Mouse (Mus musculus): ENCODE measurements around the gene Ly86. TPM values are rescaled to one million over a fixed set of nuclear protein-coding genes. Genes with fewer than 3 reads are reported as not detected.
A peak's percentile ranks its signal among the peaks of the same experiment; 100 is the strongest.

Ly86 gene
- total and polyA plus RNA-seq, 2 experiments = 4.4 to 8.6 TPM

- no peak for DNase-seq (ENCODE audit: extremely low read depth, low read depth, low spot score)
- Histone ChIP-seq H3K9ac (ENCODE audit: low read depth, low read length) (no peak overlapping the region), H3K4me1 (ENCODE audit: control insufficient read depth, insufficient read depth, low read length) (no peaks in the 10 kb centered on the region), H3K27ac (replicated peaks; ENCODE audit: insufficient read depth, low read depth, low read length) (no peak overlapping the region), H3K27me3 (ENCODE audit: control insufficient read depth, insufficient read depth, low read length) (no peaks in the 10 kb centered on the region), H3K36me3 (ENCODE audit: control insufficient read depth, insufficient read depth, low read length) (no peaks in the 10 kb centered on the region), H3K4me3 (ENCODE audit: insufficient read depth, low read depth, low read length) (no peak overlapping the region), H3K79me2 (ENCODE audit: control insufficient read depth, insufficient read depth, low read length) (no peaks in the 10 kb centered on the region)
- 72% methylated on average over 4 of the region's 4 CpGs for WGBS
- TF ChIP-seq CTCF (IDR thresholded peaks at IDR 0.05; ENCODE audit: low read depth, low read length) (no peak), POLR2A (IDR thresholded peaks at IDR 0.05; ENCODE audit: extremely low read depth, insufficient read depth, low read length) (no peak)
Measured at GRCm38 (mm10) chr13:37330971-37331370, 14.0 kb upstream of the Ly86 start.

GRCm38 (mm10) chr13:37332779-37333543 is 12.0 kb upstream of the Ly86 start:
- TF ChIP-seq CTCF (IDR thresholded peaks at IDR 0.05; ENCODE audit: low read depth, low read length) = no peak
- TF ChIP-seq POLR2A (IDR thresholded peaks at IDR 0.05; ENCODE audit: extremely low read depth, insufficient read depth, low read length) = no peak
- 81% methylated on average over 4 of the region's 4 CpGs for WGBS
- no peak for DNase-seq (ENCODE audit: extremely low read depth, low read depth, low spot score)
- no peaks in the 10 kb centered on the region for H3K36me3 ChIP-seq (ENCODE audit: control insufficient read depth, insufficient read depth, low read length)
- no peak overlapping the region for H3K4me3 ChIP-seq (ENCODE audit: insufficient read depth, low read depth, low read length)
- H3K9ac ChIP-seq (ENCODE audit: low read depth, low read length) = no peak overlapping the region
- H3K27ac ChIP-seq (replicated peaks; ENCODE audit: insufficient read depth, low read depth, low read length) = no peak overlapping the region
- H3K27me3 ChIP-seq (ENCODE audit: control insufficient read depth, insufficient read depth, low read length) = no peaks in the 10 kb centered on the region
- no peaks in the 10 kb centered on the region for H3K4me1 ChIP-seq (ENCODE audit: control insufficient read depth, insufficient read depth, low read length)
- H3K79me2 ChIP-seq (ENCODE audit: control insufficient read depth, insufficient read depth, low read length) = no peaks in the 10 kb centered on the region

GRCm38 (mm10) chr13:37333544-37333870 is 11.5 kb upstream of the Ly86 start:
- Histone ChIP-seq H3K36me3 (ENCODE audit: control insufficient read depth, insufficient read depth, low read length) (no peaks in the 10 kb centered on the region), H3K4me1 (ENCODE audit: control insufficient read depth, insufficient read depth, low read length) (no peaks in the 10 kb centered on the region), H3K27ac (replicated peaks; ENCODE audit: insufficient read depth, low read depth, low read length) (no peak overlapping the region), H3K79me2 (ENCODE audit: control insufficient read depth, insufficient read depth, low read length) (no peaks in the 10 kb centered on the region), H3K27me3 (ENCODE audit: control insufficient read depth, insufficient read depth, low read length) (no peaks in the 10 kb centered on the region), H3K4me3 (ENCODE audit: insufficient read depth, low read depth, low read length) (no peak overlapping the region), H3K9ac (ENCODE audit: low read depth, low read length) (no peak overlapping the region)
- peak; percentile 26 for DNase-seq (ENCODE audit: extremely low read depth, low read depth, low spot score)
- TF ChIP-seq POLR2A (IDR thresholded peaks at IDR 0.05; ENCODE audit: extremely low read depth, insufficient read depth, low read length) (no peak), CTCF (IDR thresholded peaks at IDR 0.05; ENCODE audit: low read depth, low read length) (no peak)
- WGBS = 86% methylated on average over 1 of the region's 1 CpGs

GRCm38 (mm10) chr13:37337269-37337668 is 7.7 kb upstream of the Ly86 start:
- TF ChIP-seq CTCF (IDR thresholded peaks at IDR 0.05; ENCODE audit: low read depth, low read length) = no peak
- no peak overlapping the region for H3K9ac ChIP-seq (ENCODE audit: low read depth, low read length)
- 65% methylated on average over 4 of the region's 4 CpGs for WGBS
- no peaks in the 10 kb centered on the region for H3K27me3 ChIP-seq (ENCODE audit: control insufficient read depth, insufficient read depth, low read length)
- H3K4me3 ChIP-seq (ENCODE audit: insufficient read depth, low read depth, low read length) = no peak overlapping the region
- H3K27ac ChIP-seq (replicated peaks; ENCODE audit: insufficient read depth, low read depth, low read length) = no peak overlapping the region
- no peaks in the 10 kb centered on the region for H3K4me1 ChIP-seq (ENCODE audit: control insufficient read depth, insufficient read depth, low read length)
- no peaks in the 10 kb centered on the region for H3K79me2 ChIP-seq (ENCODE audit: control insufficient read depth, insufficient read depth, low read length)
- no peaks in the 10 kb centered on the region for H3K36me3 ChIP-seq (ENCODE audit: control insufficient read depth, insufficient read depth, low read length)
- DNase-seq (ENCODE audit: extremely low read depth, low read depth, low spot score) = peak; percentile 29

- WGBS = 83% methylated on average over 7 of the region's 7 CpGs
- no peak for DNase-seq (ENCODE audit: extremely low read depth, low read depth, low spot score)
- no peak overlapping the region for H3K27ac ChIP-seq (replicated peaks; ENCODE audit: insufficient read depth, low read depth, low read length)
- H3K36me3 ChIP-seq (ENCODE audit: control insufficient read depth, insufficient read depth, low read length) = no peaks in the 10 kb centered on the region
- no peak for TF ChIP-seq POLR2A (IDR thresholded peaks at IDR 0.05; ENCODE audit: extremely low read depth, insufficient read depth, low read length)
- no peak for TF ChIP-seq CTCF (IDR thresholded peaks at IDR 0.05; ENCODE audit: low read depth, low read length)
- no peaks in the 10 kb centered on the region for H3K27me3 ChIP-seq (ENCODE audit: control insufficient read depth, insufficient read depth, low read length)
- no peaks in the 10 kb centered on the region for H3K79me2 ChIP-seq (ENCODE audit: control insufficient read depth, insufficient read depth, low read length)
- no peak overlapping the region for H3K4me3 ChIP-seq (ENCODE audit: insufficient read depth, low read depth, low read length)
- H3K4me1 ChIP-seq (ENCODE audit: control insufficient read depth, insufficient read depth, low read length) = no peaks in the 10 kb centered on the region
- no peak overlapping the region for H3K9ac ChIP-seq (ENCODE audit: low read depth, low read length)
Measured at GRCm38 (mm10) chr13:37337871-37338270, 7.1 kb upstream of the Ly86 start.

GRCm38 (mm10) chr13:37342804-37343203 is 2.2 kb upstream of the Ly86 start:
- H3K4me3 ChIP-seq (ENCODE audit: insufficient read depth, low read depth, low read length) = no peak overlapping the region
- no peaks in the 10 kb centered on the region for H3K79me2 ChIP-seq (ENCODE audit: control insufficient read depth, insufficient read depth, low read length)
- H3K9ac ChIP-seq (ENCODE audit: low read depth, low read length) = no peak overlapping the region
- H3K36me3 ChIP-seq (ENCODE audit: control insufficient read depth, insufficient read depth, low read length) = no peaks in the 10 kb centered on the region
- WGBS = 76% methylated on average over 1 of the region's 1 CpGs
- H3K4me1 ChIP-seq (ENCODE audit: control insufficient read depth, insufficient read depth, low read length) = peaks cover 6% of the 10 kb centered on the region
- TF ChIP-seq POLR2A (IDR thresholded peaks at IDR 0.05; ENCODE audit: extremely low read depth, insufficient read depth, low read length) (no peak), CTCF (IDR thresholded peaks at IDR 0.05; ENCODE audit: low read depth, low read length) (no peak)
- no peak for DNase-seq (ENCODE audit: extremely low read depth, low read depth, low spot score)
- no peak overlapping the region for H3K27ac ChIP-seq (replicated peaks; ENCODE audit: insufficient read depth, low read depth, low read length)
- H3K27me3 ChIP-seq (ENCODE audit: control insufficient read depth, insufficient read depth, low read length) = no peaks in the 10 kb centered on the region
